Mouse (Mus musculus): ENCODE data around the gene Timm10b.

- TF ChIP-seq CTCF (IDR thresholded peaks at IDR 0.05) (no peak), EP300 (IDR thresholded peaks at IDR 0.05) (no peak)
Measured at GRCm38 (mm10) chr7:105638776-105639175, 1.1 kb upstream of the Timm10b start.
